Mouse (Mus musculus) embryo, embryonic 11 days (tissue): Measurements from ENCODE around the gene Lrp1.

Experiments used
- DNase-seq: peaks from one replicate; pipeline ENCODE4 v3.0.0-alpha.2; 2015

The Lrp1 gene

GRCm38 (mm10) chr10:127591514-127591913 lies 29.4 kb downstream of the Lrp1 start:
- peak; percentile 77 for DNase-seq

GRCm38 (mm10) chr10:127590831-127591451 lies 30.0 kb downstream of the Lrp1 start:
- no peak for DNase-seq

- no peak for DNase-seq
Observed at GRCm38 (mm10) chr10:127590256-127590655, 30.7 kb downstream of the Lrp1 start.

- no peak for DNase-seq
Observed at GRCm38 (mm10) chr10:127587776-127588175, 33.2 kb downstream of the Lrp1 start.

GRCm38 (mm10) chr10:127586209-127586608 lies 34.7 kb downstream of the Lrp1 start:
- DNase-seq: no peak

DNA sequence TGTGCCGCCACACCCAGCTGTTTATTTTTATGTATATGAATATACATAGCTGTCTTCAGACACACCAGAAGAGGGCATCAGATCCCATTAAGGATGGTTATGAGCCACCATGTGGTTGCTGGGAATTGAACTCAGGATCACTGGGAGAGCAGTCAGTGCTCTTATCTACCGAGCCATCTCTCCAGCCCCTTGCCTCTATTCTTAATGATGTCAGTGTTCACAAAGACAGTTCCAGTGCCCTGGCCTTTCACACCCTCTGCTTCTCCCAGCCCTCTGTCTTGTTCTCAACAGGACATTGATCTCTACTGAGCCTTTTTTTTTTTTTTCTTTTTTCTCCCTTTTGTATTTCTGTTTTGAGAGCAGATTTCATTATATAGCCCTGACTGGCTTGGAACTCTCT lies 35.4 kb downstream of the Lrp1 start:
- no peak for DNase-seq

- DNase-seq: no peak
Observed at GRCm38 (mm10) chr10:127583649-127584048, 37.3 kb downstream of the Lrp1 start.

- no peak for DNase-seq
Observed at GRCm38 (mm10) chr10:127581291-127581690, 39.7 kb downstream of the Lrp1 start.

GRCm38 (mm10) chr10:127577982-127578381 lies 43.0 kb downstream of the Lrp1 start:
- DNase-seq: no peak

- no peak for DNase-seq
Observed at GRCm38 (mm10) chr10:127577156-127577555, 43.8 kb downstream of the Lrp1 start.

DNA sequence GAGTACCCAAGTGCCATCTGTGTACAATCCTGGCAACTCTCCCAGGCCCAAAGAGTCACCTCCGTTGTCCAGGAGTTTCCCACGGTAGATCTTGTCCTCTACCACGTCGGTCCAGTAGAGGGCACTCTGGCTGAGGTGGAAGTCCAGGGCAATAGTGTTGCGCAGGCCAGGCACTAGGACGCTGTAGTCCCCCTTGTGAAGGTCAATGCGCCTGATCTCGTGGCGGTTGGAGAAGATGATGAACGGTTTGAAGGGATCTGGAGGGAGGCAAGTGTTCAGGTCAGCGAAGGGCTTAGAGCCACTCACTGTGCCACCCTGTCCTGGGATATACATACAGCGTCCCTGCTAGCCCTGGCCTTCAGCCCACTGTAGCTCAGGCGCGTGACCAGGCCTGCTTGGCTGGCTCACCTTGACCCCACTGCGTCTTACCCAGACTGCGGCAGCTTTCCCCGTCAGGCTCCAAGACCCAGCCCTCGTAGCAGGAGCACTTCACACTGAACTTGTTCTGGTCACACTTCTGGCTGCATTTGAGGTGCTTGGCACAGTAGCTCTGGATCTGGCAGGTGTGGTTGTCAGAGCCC lies 44.5 kb downstream of the Lrp1 start:
- DNase-seq: peak; percentile 61

GRCm38 (mm10) chr10:127575741-127576140 lies 45.2 kb downstream of the Lrp1 start:
- DNase-seq: no peak

DNA sequence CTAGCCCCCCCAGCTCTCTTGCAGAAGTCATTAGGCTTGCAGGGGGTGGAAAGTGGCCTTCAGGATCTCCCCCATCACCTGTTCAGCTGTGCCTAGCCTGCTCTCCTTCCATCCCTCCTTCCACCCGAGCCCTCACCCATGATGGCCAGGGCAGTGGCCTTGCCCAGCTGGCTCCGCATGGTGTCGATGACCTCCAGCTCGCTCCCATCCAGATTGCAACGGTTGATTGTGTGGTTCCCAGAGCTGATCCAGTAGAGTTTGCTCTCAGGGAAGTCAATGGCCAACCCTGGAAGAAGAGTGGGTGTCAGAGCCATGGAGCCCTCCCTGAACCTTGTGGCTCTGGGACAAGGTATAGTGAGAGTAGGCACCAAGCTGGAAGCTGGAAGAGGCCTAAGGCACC lies 48.7 kb downstream of the Lrp1 start:
- no peak for DNase-seq

GRCm38 (mm10) chr10:127570937-127571641 lies 49.9 kb downstream of the Lrp1 start:
- no peak for DNase-seq

DNA sequence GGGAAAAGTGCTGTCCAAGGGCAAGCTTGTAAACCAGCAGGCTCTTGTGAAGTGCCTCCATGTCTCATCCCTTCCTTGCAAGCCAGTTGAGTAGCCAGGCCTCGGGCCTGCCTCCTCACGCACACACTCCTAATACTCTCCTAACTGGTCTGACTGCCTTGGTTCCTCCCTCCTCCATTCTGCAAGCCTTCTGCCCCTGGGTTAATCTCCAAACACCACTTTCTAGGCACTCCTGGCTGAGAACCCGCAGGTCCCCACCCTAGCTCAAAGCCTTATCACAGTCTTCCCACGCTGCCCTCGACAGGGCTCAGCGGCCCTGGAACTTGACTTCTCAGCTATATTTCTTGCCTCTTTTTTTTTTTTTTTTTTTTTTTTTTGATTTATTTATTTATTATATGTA lies 50.6 kb downstream of the Lrp1 start:
- DNase-seq: no peak

- peak; percentile 85 for DNase-seq
Observed at GRCm38 (mm10) chr10:127569450-127569849, 51.5 kb downstream of the Lrp1 start.

DNA sequence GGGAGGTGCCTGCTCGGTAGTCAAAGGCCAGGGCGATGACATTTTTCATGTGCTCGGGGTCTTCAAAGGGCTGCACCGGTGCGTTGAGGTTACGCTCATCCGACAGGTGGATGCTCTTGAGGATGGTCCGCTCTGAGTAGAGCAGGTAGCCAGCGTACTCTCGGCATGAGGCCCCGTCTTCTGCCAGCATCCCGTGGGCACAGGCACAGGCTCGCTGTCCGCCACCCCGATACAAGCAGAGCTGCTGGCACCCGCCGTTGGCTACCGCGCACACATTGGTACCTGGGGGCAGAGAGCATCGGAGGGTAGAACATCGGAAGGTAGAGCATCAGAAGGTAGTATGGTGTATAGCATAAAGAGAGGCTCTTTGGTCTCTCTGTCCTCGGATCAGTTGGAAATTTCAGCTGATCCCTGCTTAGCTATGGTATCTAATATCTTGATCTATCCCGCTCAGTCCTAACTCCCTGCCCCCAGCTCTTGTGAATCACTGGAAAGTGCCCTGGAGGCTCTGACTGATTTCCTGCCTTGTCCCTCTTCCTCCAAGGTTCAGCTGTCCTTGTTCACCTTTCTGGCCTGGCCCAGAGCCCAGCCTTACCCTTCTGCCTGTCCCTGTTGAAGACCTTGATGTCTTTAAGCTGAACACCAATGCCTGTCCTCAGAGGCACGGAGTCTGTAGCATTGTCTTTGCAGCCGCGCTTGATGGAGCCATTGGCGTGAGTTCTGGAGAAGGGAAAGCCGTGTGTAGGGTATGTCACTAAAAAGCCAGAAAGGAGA lies 54.2 kb downstream of the Lrp1 start:
- DNase-seq: no peak

- DNase-seq: peak; percentile 26
Observed at GRCm38 (mm10) chr10:127564301-127564700, 56.6 kb downstream of the Lrp1 start.

- DNase-seq: peak; percentile 13
Observed at GRCm38 (mm10) chr10:127563840-127564239, 57.1 kb downstream of the Lrp1 start.

DNA sequence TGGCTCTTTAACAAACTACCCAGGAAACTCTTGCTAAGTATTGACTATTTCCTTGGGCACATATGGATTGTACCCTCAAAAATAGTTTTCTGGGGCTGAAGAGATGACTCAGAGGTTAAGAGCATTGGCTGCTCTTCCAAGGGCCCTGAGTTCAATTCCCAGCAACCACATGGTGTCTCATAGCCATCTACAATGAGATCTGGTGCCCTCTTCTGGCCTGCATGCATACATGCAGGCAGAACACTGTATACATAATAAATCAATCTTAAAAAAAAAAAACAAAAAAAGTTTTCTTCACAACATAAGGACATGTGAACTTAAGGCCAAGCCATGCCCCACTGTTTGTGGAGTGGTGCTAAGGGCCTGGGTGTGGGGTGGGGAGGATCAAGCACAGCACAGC lies 59.8 kb downstream of the Lrp1 start:
- no peak for DNase-seq

DNA sequence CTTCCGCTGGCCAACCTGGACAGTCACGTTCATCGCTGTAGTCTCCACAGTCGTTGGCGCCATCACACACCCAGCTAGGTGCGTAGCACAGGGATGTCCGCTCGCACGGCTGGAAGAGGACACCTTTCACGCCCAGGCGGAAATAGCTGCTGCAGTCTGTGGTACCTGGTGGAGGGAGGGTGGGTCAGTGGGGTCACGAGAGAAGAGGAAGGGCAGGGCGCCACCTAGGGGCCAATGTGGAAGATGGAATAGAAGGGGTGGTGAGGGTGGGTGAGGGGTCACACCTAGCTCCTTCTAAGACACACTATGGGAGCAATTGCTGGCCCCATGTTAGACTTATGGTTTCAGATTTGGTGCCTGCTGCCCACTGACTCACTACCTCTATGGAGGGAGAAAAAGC lies 63.6 kb downstream of the Lrp1 start:
- no peak for DNase-seq

GRCm38 (mm10) chr10:127555703-127556102 lies 65.2 kb downstream of the Lrp1 start:
- peak; percentile 53 for DNase-seq

GRCm38 (mm10) chr10:127549892-127550291 lies 71.1 kb downstream of the Lrp1 start:
- no peak for DNase-seq

GRCm38 (mm10) chr10:127548236-127548635 lies 72.7 kb downstream of the Lrp1 start:
- no peak for DNase-seq
